Comparison of ENCODE assay signal across 23 mouse cellular contexts in the genomic region with DNA sequence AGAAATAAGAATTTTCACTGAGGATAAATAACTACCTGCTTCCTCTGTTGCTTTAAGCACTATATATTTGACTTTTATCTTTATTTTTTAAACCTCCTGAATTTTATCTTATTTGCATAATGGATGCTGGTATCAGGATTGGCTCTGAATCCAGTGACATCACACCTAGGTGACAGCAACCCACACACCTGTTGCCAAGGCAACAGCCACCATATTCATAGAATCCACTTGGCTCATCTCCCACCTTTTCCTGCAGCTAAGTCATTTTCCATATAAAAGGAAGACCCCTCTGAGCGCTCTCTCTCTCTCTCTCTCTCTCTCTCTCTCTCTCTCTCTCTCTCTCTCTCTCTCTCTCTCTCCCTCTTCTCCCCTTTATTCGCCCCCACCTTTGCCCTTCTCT. TPM values are rescaled to one million over a fixed set of nuclear protein-coding genes. Genes with fewer than 3 reads are reported as not detected.
"Had no signal": no experiment of that assay in that cellular context is flagged by ENCODE, and none has a peak within 500 bp of the region (broad histone marks: within the 10 kb centered on the region; RNA-seq: fewer than 3 reads in every experiment).

No protein-coding gene starts in this region.

- H3K4me2 ChIP-seq: liver, embryonic 11.5 days; liver, embryonic 15.5 days; midbrain, embryonic 15.5 days; neural tube, embryonic 12.5 days; stomach, embryonic 15.5 days had no signal

- H3K4me3 ChIP-seq: limb, embryonic 10.5 days; liver, embryonic 15.5 days; midbrain, embryonic 15.5 days; neural tube, embryonic 12.5 days; stomach, embryonic 15.5 days had no signal

- H3K9ac ChIP-seq: liver, embryonic 15.5 days; midbrain, embryonic 15.5 days; neural tube, embryonic 12.5 days; stomach, embryonic 15.5 days had no signal

- H3K9me3 ChIP-seq: limb, embryonic 10.5 days; liver, embryonic 15.5 days; midbrain, embryonic 15.5 days; neural tube, embryonic 12.5 days; stomach, embryonic 15.5 days had no signal

- H3K27ac ChIP-seq: kidney, postnatal 0 days; limb, embryonic 10.5 days; liver, embryonic 15.5 days; midbrain, embryonic 15.5 days; neural tube, embryonic 12.5 days; stomach, embryonic 15.5 days had no signal

- DNase-seq: kidney, adult 11 months; kidney, adult 9 months; kidney, postnatal 36 days; layer of hippocampus, adult 9-11 months; layer of hippocampus, postnatal 36 days; lung, adult 2 months; lung, postnatal 36 days; thymus, adult 18-20 months; thymus, postnatal 14 days had no signal

- ATAC-seq: lung, postnatal 0 days; midbrain, embryonic 15.5 days had no signal

- H3K27me3 ChIP-seq: liver, embryonic 15.5 days; midbrain, embryonic 15.5 days; neural tube, embryonic 12.5 days; stomach, embryonic 15.5 days had no signal

- H3K36me3 ChIP-seq: limb, embryonic 10.5 days; liver, embryonic 15.5 days; midbrain, embryonic 15.5 days; neural tube, embryonic 12.5 days; stomach, embryonic 15.5 days had no signal

RNA-seq across cellular contexts. Expression of a gene that starts 3.6 kb away (rescaled TPM):
- total RNA-seq: layer of hippocampus, adult 18-20 months; megakaryocyte progenitor cell, adult 5-6 weeks; monocyte, adult 5-6 weeks; neutrophil, adult 5-6 weeks had no signal
- polyA plus RNA-seq: kidney, postnatal 0 days; limb, embryonic 10.5 days; limb, embryonic 14.5 days; liver, embryonic 11.5 days; liver, embryonic 15.5 days; lung, adult 2 months; lung, postnatal 0 days; neural tube, embryonic 12.5 days; spleen, adult 2 months; stomach, embryonic 15.5 days had no signal
